Mouse (Mus musculus): ENCODE results near the gene Slc25a31.

Gene Slc25a31

DNA sequence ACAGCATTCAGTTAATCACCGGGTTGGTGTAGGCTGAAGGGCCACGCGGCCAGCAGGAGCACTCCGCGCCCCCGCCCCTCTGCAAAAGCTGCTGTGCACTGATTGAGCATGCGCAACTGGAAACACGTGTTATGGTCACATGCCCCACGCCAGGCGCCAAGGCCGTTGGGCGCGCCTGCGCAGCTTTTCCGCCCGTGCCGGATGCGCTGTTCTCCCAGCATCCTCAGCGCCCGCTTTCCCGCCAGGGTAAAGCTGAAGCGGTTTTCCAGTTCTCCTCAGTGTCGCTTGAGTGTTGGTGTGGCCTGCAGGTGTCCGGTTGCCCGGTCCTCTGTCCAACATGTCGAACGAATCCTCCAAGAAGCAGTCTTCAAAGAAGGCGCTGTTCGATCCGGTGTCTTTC lies at the start of gene Slc25a31:
TSS of gene Slc25a31 (plus strand) at position 201 of the 400 bp plus-strand sequence.
- DNase-seq (ENCODE audit: low spot score): no peak

DNA sequence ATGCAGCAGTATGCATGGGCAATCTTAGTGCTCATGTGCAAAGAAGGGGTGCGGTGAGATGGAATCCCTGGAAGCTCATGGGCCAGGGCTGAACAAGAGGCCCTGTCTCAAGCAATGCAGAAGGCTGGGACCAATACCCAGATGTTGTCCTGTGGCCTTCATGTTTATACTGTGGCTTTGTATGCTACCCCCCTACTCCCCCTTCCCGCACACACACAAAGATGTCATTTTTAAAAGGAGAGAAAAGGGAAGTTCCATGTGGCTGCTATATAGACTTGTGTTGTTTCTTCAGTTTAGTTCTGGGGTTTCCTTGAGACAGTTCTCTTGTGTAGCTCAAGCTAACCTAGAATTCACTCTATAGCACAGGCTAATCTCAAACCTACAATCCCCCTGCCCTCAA lies 48.4 kb upstream of the Slc25a31 start:
- DNase-seq (ENCODE audit: low spot score): no peak

DNA sequence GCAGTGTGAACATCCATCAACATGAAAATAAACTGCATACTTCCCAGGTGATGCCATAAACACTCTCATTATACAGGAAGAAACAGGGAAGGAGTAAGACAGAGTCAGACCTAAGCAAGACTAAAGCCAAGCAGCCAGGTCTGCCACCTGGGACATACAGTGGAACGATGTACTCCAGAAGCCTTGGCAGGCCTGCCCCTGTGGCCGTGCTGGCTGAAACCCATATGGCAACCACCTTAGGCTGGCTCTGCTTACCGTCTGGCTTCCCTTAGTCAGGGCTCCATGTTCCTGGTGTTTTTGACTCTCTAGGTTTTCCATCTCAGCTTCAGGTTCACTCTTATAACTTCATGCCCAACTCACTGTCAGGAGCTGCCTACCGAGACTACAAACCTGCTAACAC lies 42.5 kb upstream of the Slc25a31 start:
- DNase-seq (ENCODE audit: low spot score): no peak

DNA sequence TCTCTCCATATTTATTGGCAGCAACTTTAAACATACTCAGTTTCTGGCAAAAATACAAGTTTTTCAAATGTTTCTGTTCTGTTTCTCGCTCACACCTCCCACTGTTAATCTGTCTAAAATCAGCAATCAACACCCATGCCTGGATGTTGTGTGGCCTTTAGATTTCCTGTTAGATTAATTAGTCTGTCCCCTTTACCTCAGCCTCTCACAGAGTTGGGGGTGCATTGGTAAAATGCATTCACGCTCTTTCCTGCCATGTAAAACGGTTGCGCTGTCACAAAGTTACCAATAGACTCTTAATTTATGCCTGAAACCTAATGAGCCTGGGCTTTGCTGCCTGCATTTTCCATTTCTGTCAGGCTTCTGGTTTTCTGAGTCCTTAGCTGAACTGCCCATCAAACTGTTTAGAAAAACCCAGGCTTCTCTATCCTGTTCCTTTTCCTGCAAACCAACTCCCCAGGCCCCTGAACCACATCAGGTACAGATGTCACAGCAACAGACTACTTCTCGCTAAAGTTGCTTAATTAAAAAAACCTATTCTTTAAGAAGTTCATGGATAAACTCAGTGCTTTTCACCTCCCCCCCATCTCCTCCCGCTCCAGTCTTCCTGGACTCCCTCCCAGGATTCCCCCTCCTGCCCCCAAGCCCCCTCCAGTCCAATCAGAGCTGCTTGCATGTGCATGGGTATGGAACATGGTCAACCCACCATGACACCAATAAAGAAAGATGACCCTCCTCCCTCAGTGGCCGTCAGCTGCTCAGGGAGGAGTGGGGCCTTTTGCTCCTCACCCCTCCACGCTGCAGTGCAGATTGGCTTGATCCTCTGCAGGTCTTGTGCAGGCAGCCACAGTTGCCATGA lies 41.6 kb upstream of the Slc25a31 start:
- DNase-seq (ENCODE audit: low spot score): no peak

DNA sequence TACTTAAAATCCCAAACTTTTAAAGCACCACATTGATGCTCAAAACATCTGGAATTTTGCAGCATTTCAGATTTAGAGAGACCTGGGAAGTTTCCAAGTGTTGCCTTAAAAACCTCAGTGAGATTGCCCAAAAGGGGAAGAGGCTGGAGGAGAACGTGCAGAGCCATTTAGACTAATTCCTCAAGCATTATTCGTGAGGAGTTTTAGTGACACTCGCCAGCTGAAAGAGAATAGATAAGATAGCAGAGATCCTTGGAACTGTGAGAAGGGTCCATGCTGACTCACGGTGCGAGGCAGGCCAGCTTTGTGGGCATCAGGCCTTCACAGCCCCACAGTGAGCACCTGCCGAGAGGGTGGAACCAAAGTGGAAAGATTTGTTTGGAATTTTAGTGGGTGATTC lies 39.8 kb upstream of the Slc25a31 start:
- DNase-seq (ENCODE audit: low spot score): no peak

DNA sequence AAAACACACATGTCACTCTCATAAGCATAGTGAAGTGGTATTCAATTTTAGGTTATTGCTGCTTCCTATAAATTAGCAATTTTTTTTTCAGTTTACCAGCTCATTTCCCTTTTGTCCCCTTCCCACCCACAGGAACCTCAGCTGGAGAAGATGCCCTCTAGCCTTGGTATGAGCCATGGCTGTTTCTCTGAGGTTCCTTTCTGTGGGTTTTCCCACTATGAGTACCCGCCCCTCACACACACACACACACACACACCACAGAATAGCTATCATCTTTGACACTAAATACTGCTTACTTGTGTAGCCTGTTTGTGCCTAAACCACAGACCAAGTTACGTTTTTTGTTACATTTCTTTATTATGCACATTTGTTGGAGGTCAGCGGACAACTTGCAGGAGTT lies 39.3 kb upstream of the Slc25a31 start:
- no peak for DNase-seq (ENCODE audit: low spot score)

DNA sequence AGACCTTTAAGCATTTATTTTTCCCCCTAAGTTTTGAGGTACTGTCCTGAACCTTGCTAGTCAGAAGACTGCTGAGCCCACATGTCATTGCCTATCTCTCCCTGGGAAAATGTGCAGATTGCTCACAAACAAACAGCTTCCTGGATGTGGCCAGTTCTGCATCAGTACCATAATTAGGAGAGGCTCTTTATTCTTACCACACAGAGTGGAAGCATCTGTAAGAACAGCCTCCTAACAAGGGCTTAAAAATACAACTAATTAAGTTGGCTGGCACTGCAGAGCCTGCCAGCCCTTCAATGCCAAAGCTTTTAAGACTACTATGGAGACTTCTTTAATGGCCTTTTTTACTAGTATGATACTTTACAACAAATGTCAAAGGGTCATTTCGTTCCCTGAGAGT lies 35.1 kb upstream of the Slc25a31 start:
- no peak for DNase-seq (ENCODE audit: low spot score)

DNA sequence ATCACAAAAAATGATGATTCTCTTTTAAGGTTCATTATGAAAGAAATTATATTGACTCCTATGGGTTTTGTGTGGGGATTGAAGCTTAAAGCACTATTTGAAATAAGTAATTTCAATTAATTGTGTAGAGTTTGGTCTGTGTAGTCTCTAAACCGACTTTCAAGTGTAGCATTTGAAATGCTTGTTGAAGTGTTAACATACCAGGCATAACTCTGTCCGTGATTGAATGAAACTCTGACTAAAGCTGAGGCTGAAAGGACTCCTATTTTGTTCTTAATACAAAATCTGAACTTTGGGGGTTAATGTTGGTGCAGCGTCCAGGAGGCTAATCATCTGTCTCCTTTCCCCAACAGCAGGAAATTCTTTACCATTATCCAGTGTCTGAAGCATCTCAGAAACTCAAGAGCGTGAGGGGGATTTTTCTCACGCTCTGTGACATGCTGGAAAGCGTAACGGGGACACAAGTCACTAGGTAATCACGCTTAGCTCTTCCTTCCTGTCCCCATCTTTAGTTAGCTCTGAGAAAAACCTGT lies 33.7 kb upstream of the Slc25a31 start:
- DNase-seq (ENCODE audit: low spot score): no peak

DNA sequence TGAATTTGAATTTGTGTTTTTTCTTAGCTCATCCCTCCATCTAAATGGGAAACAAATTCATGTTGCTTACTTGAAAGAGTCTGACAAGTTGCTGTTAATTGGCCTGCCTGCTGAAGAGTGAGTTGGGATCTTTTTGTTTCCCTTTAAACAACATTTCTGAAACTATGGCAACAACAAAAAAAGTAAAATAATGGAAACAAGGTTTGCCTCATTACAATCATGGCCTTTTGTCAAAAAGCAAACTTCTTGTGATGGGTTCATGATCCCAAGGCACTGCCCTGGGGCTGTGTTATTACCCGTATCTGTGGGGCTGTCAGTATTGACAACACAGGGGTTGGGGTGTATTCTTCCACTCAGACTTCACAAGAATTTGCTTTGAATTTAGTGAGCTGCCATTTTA lies 29.8 kb upstream of the Slc25a31 start:
- no peak for DNase-seq (ENCODE audit: low spot score)

DNA sequence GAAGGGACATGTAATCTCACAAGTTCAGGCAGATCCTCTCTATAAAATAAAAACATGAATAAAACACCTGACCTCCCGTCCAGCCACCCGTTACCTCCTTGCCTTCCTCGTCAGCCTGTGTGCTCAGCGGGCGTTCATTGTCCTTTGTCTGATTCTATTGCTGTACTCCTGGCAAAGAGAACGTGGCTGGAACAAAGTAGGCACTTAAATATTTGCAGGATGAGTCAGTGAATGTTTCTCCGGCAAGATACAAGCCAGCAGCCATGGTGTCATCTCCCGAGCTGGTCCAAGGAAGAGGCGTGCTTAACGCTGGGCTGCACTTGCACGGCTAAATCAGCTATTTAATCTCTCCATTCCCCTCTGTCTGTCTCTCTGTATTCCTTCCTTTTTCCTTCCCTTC lies 26.3 kb upstream of the Slc25a31 start:
- DNase-seq (ENCODE audit: low spot score): no peak

DNA sequence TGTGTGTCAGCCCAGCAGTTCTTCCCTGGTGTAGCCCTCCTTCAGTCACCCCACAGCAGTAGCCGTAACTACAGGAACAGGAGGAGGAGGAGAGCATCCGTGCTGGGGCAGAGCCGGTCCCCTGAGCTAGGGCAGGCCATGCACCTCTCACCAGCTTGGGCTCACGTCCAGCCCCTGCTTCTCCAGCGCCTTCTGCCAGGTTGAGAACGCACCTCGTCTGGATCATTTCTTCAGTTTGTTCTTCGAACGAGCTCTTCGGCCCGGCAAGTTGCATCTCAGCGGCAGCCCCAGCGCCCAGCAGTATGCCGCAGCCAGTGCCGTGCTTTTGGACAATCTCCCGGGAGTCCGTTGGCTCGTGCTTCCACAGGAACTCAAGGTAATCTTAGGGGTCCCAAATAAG lies 25.5 kb upstream of the Slc25a31 start:
- no peak for DNase-seq (ENCODE audit: low spot score)

DNA sequence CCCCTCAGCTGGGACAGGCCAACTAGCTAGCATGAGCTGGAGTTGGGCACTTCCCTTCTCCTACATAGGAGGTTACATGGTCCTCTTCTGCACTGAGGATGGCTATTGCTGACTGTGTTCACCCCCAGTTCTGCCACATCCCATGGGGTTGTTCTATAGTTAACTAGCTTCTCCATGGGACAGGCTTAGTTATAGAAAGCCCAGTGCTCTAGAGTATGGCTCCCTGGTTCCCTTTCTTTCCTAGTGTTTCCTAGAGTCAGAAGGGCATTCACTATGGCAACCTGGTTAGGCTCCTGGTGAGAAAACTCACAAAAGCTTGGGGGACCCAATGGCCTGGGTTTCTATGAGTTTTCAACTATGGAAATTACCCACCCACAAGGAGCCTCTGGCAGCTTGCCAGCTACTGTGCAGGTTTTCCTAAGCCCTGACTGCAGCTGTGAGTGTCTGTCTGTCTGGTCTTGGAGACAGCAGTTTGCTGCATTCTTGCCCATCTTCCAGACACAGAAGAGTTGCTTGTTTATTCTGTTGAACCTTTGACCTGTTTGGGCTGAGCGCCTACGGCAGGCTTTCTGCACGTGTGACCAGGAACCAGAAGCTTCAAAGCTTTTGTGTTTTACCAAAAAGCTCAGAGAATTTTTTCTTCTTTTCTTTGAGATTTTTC lies 22.7 kb upstream of the Slc25a31 start:
- DNase-seq (ENCODE audit: low spot score): no peak

DNA sequence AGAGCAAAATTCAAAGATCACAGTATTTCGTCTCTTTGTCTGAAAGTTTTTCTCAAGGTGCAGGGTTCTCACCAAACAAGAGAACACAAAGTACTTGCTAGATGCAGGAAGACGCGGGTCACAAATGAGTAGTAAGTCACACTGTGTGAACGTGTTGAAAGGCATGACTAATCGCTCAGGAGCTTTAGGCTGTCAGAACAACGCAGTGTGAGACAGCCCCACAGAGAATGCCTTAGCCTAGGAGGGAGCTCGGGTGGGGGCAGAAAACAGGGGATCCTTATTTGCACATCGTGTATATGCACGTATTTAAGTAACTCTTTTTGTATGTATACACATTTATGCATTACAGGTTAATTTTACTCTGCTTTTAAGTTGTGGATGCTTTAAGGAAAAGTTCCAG lies 21.8 kb upstream of the Slc25a31 start:
- no peak for DNase-seq (ENCODE audit: low spot score)

DNA sequence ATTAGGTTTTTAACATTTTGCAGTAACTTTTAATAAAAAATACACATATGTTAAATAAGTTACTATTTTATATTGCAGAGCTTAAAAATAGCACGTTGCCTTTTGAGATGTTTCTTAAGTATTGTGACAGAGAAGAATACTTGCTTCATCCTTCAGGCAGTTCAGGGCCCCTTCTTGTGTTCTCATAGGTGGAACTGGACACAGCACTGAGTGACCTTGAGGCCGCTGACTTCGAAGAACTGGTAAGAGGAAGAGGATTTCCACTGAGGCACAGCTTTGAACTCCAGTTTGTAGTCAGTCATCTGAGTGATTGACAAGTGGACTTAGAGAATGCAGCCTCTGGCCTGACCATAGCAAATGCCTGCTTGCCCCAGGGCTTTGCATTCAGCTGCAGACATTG lies 21.1 kb upstream of the Slc25a31 start:
- no peak for DNase-seq (ENCODE audit: low spot score)

DNA sequence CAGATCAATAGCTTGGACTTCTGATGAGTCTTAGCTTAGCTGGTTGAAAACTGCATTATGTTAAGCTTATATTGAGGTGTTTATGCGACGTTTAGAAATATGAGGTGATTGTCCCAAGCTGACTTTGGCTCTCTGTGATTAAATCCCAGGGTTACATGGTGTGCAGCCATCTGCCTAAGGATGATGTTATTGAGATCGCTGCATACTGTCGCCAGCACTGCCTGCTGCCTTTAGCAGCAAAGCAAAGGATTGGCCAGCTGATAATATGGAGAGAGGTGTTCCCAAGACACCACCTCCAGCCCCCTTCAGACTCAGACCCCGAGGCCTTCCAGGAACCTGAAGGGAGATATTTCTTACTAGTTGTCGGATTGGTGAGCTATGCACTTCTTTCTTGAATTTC lies 17.1 kb upstream of the Slc25a31 start:
- DNase-seq (ENCODE audit: low spot score): no peak

DNA sequence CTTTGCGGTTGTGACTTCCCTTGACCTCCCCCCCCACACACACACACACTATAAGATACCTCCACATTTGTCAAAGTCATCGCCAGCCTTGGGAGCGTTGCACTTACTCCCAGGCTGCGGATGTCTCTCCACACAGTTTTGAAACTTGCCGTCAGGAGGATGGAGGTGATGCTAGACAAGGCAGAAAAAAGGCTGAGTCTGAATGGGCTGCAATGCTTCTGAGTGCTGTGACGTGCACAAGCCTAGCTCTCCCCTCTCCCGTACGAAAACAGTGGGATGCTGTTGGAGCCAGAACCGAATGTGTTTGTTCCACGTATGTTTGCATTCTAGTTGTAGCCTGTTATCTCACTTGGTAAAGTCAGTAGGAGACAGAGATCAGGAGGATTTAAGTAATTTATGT lies 15.2 kb upstream of the Slc25a31 start:
- DNase-seq (ENCODE audit: low spot score): no peak

DNA sequence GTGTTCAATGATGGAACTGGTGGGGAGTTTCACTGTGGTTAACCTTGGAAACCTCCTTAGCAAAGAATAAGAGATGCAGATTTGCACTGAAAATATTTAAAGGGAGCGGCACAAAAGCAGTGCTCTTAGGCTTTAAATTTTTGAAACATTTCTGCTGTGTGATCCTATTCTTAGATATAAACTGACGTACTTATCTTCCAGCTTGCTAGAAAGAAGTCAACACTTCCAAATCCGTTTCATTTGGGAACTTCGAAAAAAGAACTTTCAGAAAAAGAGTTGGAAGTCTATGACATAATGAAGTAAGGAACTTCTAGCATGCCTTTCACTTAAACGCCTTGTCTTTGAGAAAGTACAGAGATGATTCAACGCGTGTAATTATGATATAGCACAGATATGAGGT lies 14.7 kb upstream of the Slc25a31 start:
- DNase-seq (ENCODE audit: low spot score): no peak

DNA sequence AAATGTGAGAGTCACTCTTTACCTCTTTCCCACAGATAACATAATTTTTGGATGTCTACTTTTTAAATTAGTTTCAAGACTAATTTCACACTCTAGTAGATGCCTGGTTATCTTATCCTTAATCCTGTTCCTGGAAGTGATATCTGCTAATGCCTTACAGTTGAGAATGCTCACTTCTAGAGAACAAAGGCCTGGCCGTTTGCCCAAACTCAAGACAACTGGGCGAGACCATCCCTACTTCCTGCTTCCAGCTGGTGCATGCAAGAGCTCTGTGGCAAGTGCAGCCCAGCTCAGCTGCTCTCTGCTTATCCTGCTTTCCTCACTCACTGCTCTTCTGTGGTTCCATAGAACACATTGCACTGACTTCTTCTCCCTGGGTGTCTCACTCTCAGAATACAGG lies 14.2 kb upstream of the Slc25a31 start:
- DNase-seq (ENCODE audit: low spot score): no peak

DNA sequence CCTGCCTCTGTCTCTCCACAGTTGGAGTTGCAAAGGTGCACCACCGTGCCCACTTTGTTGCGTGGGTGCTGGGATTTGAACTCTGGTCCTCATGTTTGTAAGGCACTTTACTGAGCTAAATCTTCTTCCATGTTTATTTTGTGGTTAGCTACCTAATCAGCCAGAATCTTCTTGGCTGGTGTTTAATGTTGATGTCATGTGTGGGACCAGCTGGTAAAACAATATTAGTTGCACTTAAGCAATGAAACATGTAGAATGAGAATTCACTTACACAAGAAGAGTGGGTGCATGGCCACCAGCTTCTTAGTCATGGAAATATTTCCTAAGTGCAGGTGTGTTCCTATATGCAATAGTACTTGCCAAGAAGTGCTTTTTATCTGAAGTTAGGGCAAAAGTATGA lies 13.5 kb upstream of the Slc25a31 start:
- DNase-seq (ENCODE audit: low spot score): no peak

DNA sequence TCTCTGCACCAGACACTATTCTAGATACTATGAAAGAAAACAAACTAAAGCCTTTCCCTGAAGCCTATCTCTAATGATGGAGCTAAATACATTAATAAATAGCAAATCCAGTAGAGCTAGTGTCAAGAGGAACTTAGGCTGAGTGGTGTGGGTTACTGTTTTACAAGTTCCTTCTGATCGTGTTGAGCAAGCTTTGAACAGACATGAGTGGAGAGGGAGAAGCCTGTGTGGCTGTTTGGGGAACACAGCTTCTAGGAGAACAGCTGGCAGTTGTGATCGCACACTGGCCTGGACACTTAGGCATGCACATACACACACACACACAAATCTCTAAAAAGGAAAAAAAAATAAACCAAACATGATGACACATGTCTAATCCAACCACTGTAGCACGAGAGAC lies 9.8 kb upstream of the Slc25a31 start:
- no peak for DNase-seq (ENCODE audit: low spot score)

DNA sequence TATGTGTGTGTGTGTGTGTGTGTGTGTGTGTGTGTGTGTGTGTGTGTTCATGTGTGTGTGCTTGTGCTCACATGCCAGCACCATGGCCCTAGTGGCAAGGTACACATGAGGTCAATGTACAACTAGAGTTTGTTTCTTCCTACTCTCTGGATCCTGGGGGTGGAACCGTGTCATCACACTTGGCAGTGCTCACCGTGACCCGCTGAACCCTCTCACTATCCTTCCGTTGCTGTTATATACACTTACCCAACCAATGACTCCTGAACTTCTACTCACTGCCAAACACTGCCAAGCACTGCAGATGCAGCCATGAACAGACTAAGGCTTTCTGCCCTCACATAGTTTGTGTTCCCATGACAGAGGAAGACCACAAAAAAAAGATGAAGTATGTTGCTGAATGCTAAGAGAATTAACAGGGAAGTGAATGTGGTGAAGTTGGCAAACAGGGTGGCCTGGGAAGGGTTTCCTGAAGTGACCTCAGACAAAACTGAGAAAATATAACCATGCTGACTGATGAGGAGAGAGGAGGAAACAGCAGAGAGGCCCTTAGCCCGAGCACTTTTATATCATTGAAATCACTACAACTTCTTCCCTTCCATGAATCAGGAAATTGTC lies 3.7 kb upstream of the Slc25a31 start:
- no peak for DNase-seq (ENCODE audit: low spot score)

DNA sequence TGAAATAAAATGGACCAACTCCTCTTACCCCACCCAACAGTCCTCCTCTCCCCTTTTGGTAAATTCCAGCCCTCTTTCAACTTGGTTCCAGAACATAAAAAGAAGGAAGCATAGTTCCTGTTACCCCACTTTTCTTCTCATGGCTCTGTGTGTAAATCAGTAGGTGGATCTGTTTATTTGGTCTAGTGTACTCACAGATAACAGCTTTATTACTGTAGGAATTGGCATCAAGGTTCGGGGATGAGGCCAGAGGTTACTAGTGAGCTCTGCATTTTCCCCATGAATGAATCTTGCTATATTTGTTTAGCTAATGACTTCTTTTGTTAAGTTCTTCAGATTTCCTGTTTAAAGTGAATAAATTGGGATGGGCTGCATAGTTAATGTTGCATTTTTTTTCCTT lies 7.4 kb downstream of the Slc25a31 start:
- DNase-seq (ENCODE audit: low spot score): no peak

DNA sequence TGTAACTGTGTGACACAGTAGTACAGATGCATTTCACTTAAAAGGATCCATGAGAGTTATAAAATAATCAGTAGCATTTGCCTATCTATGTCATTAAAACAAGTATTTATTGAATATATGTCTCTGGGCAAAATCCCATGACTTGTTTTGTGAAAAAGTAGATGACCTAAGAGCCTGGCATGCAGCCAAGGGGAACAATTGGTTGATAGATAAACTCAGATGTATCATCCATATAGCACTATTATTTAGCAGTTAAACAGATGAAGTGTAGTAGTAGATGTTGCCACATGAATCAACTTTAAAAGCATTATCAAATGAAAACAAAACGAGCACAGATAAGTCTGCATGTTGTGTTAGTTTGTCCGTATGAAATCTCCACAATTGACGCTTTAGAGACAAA lies 10.4 kb downstream of the Slc25a31 start:
- DNase-seq (ENCODE audit: low spot score): no peak

Data from spleen, adult 12 weeks (tissue).